Mouse (Mus musculus) erythroblast, embryonic 14.5 days (primary cell): Measurements from ENCODE around the gene Vmn1r172. TPM values are rescaled to one million over a fixed set of nuclear protein-coding genes. Genes with fewer than 3 reads are reported as not detected.
"Not testable (repeated sequence)": the region's sequence is repeated elsewhere in the genome, so short reads cannot be mapped to it uniquely, and the experiment has no call there.

ENCODE experiments used
- H3K27me3 ChIP-seq: 2 replicates; pipeline ENCODE4 v1.6.1; 2012; ENCODE audit warnings: inconsistent platforms; ENCODE audit not compliant: control insufficient read depth
- H3K36me3 ChIP-seq: 2 replicates; pipeline ENCODE4 v1.6.1; 2012; ENCODE audit warnings: mild to moderate bottlenecking, inconsistent platforms; ENCODE audit not compliant: control insufficient read depth
- H3K4me1 ChIP-seq: 2 replicates; pipeline ENCODE4 v1.6.1; 2012; ENCODE audit warnings: inconsistent platforms; ENCODE audit not compliant: control insufficient read depth
- H3K4me3 ChIP-seq: replicated peaks from 2 replicates; pipeline ENCODE3; 2012; ENCODE audit warnings: moderate library complexity, mild to moderate bottlenecking, inconsistent platforms
- H3K9me3 ChIP-seq: 2 replicates; pipeline ENCODE4 v1.6.1; 2012; ENCODE audit warnings: low read length, inconsistent platforms, mixed read lengths; ENCODE audit not compliant: control insufficient read depth
- GATA1 ChIP-seq: IDR thresholded peaks from 2 replicates; pipeline ENCODE4 v1.6.1; 2012; ENCODE audit warnings: low read length, inconsistent platforms, mixed read lengths
- TAL1 ChIP-seq: IDR thresholded peaks from 3 replicates; pipeline ENCODE4 v1.6.1; 2012; ENCODE audit warnings: low read length, inconsistent platforms, mixed read lengths
- polyA plus RNA-seq: library from polyadenylated mRNA; stranded (reverse); fragments of >175 nt; gene quantifications from 2 replicates; pipeline ENCODE4 v1.2.3, GENCODE M21; 2012

Gene Vmn1r172
- not detected in 2 replicates for polyA plus RNA-seq

DNA sequence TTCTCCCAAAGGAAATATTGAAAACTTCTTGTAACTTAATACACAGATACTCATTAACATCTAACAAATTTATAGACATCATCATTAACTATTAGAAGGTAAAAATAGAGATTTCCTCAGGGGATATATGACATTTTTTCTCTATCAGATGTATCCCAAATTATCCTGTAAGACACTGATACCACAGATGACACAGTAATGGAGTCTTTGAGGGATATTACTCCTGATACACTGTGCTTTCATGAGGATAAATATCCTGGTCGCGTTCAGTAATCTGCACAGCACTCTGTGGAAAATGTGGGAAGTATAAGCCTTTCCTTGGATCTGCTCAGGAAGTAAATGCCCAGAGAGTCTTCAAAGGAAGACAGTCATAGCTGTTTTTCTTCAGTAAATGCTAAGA lies at the start of gene Vmn1r172:
Gene Vmn1r172, plus strand, starts transcription at position 301 of the 400 bp plus-strand sequence.
- no peaks in the 10 kb centered on the region for H3K27me3 ChIP-seq
- H3K4me3 ChIP-seq: no peak within 1 kb of the TSS
- no peaks in the 10 kb centered on the region for H3K4me1 ChIP-seq
- no peaks in the 10 kb centered on the region for H3K9me3 ChIP-seq
- TF ChIP-seq TAL1: no peak
- no peak for TF ChIP-seq GATA1
- no peaks in the 10 kb centered on the region for H3K36me3 ChIP-seq

DNA sequence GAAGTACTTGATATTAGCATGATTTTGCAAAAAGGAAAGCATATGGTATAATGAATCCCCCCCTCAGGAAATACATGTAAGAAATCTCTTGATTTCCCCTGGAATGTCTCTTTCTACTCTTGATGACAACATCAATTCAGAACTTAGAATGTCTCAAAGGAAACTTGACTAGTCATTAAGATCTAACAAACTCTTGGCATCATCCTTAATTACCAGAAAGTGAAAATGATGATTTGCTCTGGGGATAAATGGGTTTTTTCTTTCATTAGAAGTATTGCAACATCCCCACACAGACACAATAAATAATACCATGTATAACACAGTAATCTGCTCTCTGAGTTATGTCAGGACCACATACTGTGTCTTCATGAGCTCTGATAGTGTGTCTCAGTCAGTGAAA lies 27.7 kb upstream of the Vmn1r172 start, which contains the start of gene Vmn1r171:
Gene Vmn1r171, plus strand, starts transcription at position 301 of the 400 bp plus-strand sequence.
- no peaks in the 10 kb centered on the region for H3K36me3 ChIP-seq
- H3K9me3 ChIP-seq: 0 out of 2 replicates have a peak, but pooled peaks cover under 1% of the 10 kb centered on the region
- no peak within 1 kb of the TSS for H3K4me3 ChIP-seq
- TF ChIP-seq TAL1 (no peak), GATA1 (no peak)
- no peaks in the 10 kb centered on the region for H3K27me3 ChIP-seq
- no peaks in the 10 kb centered on the region for H3K4me1 ChIP-seq

DNA sequence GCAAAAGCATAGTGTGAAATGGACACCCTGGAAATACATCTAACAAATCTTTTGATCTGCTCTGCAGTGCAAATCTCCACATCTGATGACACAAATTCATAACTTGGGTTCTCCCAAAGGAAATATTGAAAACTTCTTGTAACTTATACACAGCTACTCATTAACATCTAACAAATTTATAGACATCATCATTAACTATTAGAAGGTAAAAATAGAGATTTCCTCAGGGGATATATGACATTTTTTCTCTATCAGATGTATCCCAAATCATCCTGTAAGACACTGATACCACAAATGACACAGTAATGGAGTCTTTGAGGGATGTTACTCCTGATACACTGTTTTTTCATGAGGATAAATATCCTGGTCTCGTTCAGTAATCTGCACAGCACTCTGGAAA lies 42.3 kb downstream of the Vmn1r172 start, which contains the start of gene Vmn1r173:
Gene Vmn1r173, plus strand, starts transcription at position 301 of the 400 bp plus-strand sequence.
- not testable (repeated sequence) for H3K36me3 ChIP-seq, H3K9me3 ChIP-seq, H3K27me3 ChIP-seq, H3K4me3 ChIP-seq, H3K4me1 ChIP-seq

Other genes starting within 250 kb of the Vmn1r172 start
- gene Vmn1r167, start 151.1 kb upstream of the Vmn1r172 start, polyA plus RNA-seq: not detected in 2 replicates
- 0.01 TPM in 1 of 2 replicates, not detected in the other for gene Vmn1r168, start 118.6 kb upstream of the Vmn1r172 start, polyA plus RNA-seq
- not detected in 2 replicates for gene Vmn1r169, start 82.8 kb upstream of the Vmn1r172 start, polyA plus RNA-seq
- not detected in 2 replicates for gene Vmn1r170, start 52.1 kb upstream of the Vmn1r172 start, polyA plus RNA-seq
- gene Vmn1r171, start 27.6 kb upstream of the Vmn1r172 start, polyA plus RNA-seq: not detected in 2 replicates
- gene Vmn1r173, start 42.4 kb downstream of the Vmn1r172 start, polyA plus RNA-seq: under 0.01 TPM in 1 of 2 replicates, not detected in the other
- under 0.01 TPM in 1 of 2 replicates, not detected in the other for gene Vmn1r174, start 94.0 kb downstream of the Vmn1r172 start, polyA plus RNA-seq
- gene Vmn1r175, start 152.3 kb downstream of the Vmn1r172 start, polyA plus RNA-seq: not detected in 2 replicates
- gene Vmn1r176, start 179.1 kb downstream of the Vmn1r172 start, polyA plus RNA-seq: not detected in 2 replicates
- gene Vmn1r177, start 208.1 kb downstream of the Vmn1r172 start, polyA plus RNA-seq: not detected in 2 replicates
- gene Vmn1r178, start 233.7 kb downstream of the Vmn1r172 start, polyA plus RNA-seq: not detected in 2 replicates